Mouse (Mus musculus): ENCODE results near the gene Lhpp.

Lhpp gene

GRCm38 (mm10) chr7:132599071-132599975 lies 11.1 kb upstream of the Lhpp start, which contains the start of gene Nkx1-2:
Gene Nkx1-2 (minus strand): TSS chr7:132599637.
- DNase-seq (ENCODE audit: low spot score in 2 of 2), result no peak

- no peak for DNase-seq (ENCODE audit: low spot score in 2 of 2)
Observed at GRCm38 (mm10) chr7:132600026-132600425, 10.4 kb upstream of the Lhpp start.

- no peak for DNase-seq (ENCODE audit: low spot score in 2 of 2)
Observed at GRCm38 (mm10) chr7:132600926-132601325, 9.5 kb upstream of the Lhpp start.

GRCm38 (mm10) chr7:132604720-132605119 lies 5.7 kb upstream of the Lhpp start:
- no peak for DNase-seq (ENCODE audit: low spot score in 2 of 2)

- no peak for DNase-seq (ENCODE audit: low spot score in 2 of 2)
Observed at GRCm38 (mm10) chr7:132605689-132606088, 4.7 kb upstream of the Lhpp start.

- DNase-seq (ENCODE audit: low spot score in 2 of 2), result no peak
Observed at GRCm38 (mm10) chr7:132608316-132609020, 2.0 kb upstream of the Lhpp start.

- no peak for DNase-seq (ENCODE audit: low spot score in 2 of 2)
Observed at GRCm38 (mm10) chr7:132611530-132611929, 1.1 kb downstream of the Lhpp start.

- DNase-seq (ENCODE audit: low spot score in 2 of 2), result no peak
Observed at GRCm38 (mm10) chr7:132615346-132615745, 4.9 kb downstream of the Lhpp start.

- no peak for DNase-seq (ENCODE audit: low spot score in 2 of 2)
Observed at GRCm38 (mm10) chr7:132616391-132616790, 6.0 kb downstream of the Lhpp start.

GRCm38 (mm10) chr7:132617021-132617564 lies 6.7 kb downstream of the Lhpp start:
- DNase-seq (ENCODE audit: low spot score in 2 of 2), result no peak

- DNase-seq (ENCODE audit: low spot score in 2 of 2), result no peak
Observed at GRCm38 (mm10) chr7:132619549-132619948, 9.1 kb downstream of the Lhpp start.

- no peak for DNase-seq (ENCODE audit: low spot score in 2 of 2)
Observed at GRCm38 (mm10) chr7:132619975-132620918, 9.8 kb downstream of the Lhpp start.

GRCm38 (mm10) chr7:132624161-132624560 lies 13.7 kb downstream of the Lhpp start:
- DNase-seq (ENCODE audit: low spot score in 2 of 2), result no peak

- no peak for DNase-seq (ENCODE audit: low spot score in 2 of 2)
Observed at GRCm38 (mm10) chr7:132626174-132626573, 15.7 kb downstream of the Lhpp start.

GRCm38 (mm10) chr7:132627448-132627847 lies 17.0 kb downstream of the Lhpp start:
- DNase-seq (ENCODE audit: low spot score in 2 of 2), result no peak

GRCm38 (mm10) chr7:132631313-132631712 lies 20.9 kb downstream of the Lhpp start:
- no peak for DNase-seq (ENCODE audit: low spot score in 2 of 2)

GRCm38 (mm10) chr7:132637292-132637691 lies 26.9 kb downstream of the Lhpp start:
- no peak for DNase-seq (ENCODE audit: low spot score in 2 of 2)

- DNase-seq (ENCODE audit: low spot score in 2 of 2), result no peak
Observed at GRCm38 (mm10) chr7:132638446-132639087, 28.1 kb downstream of the Lhpp start.

GRCm38 (mm10) chr7:132640946-132641345 lies 30.5 kb downstream of the Lhpp start:
- DNase-seq (ENCODE audit: low spot score in 2 of 2), result no peak

- no peak for DNase-seq (ENCODE audit: low spot score in 2 of 2)
Observed at GRCm38 (mm10) chr7:132641606-132642005, 31.2 kb downstream of the Lhpp start.
